ENCODE assay signal across 8 mouse cellular contexts in the genomic region with DNA sequence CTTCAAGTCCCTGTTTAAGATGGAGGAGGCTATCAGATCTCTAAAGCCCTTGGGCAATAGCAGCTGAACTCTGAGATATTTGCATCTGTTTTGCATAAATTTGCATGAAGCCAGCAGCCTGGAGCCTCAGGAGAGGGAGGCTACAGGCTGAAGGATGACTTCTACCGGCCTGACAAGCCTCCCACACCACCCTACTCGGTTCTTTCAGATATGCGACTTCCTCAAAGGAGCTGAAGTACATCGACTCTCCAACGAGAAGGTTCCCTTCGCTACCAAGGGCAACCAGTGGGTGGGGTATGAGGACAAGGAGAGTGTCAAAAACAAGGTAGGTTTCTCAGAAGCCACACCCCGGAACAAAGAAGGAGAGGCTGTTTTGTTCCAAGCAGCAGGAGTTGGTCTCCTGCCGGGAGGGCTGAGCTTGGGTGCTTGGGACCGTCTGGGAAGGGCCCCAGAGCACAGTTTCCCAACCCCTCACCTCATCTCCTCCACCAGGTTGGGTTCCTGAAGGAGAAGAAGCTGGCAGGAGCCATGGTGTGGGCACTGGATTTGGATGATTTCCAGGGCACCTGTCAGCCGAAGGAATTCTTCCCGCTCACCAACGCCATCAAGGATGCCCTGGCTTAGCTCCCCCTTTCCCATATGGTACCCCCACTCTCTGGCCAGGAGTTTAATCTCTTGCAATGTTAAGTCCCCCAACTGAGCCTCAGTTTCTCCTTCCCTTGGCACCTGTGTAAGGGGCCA. TPM values are rescaled to one million over a fixed set of nuclear protein-coding genes. Genes with fewer than 3 reads are reported as not detected.
DNase-seq lines count a peak whose midpoint lies in the region; ATAC-seq and TF ChIP-seq lines count a peak whose summit lies in the region.

No protein-coding gene starts in this region.

- H3K27ac ChIP-seq in ES-E14 (ENCODE audit: insufficient read depth, low read depth, low read length, poor library complexity, severe bottlenecking) = peak overlapping the region; percentile 35; the same call in 1 of the 2 replicates
- no peak overlapping the region for H3K27ac ChIP-seq in forebrain, postnatal 0 days (ENCODE audit: low read depth, low read length)

- in situ Hi-C loops in ES-E14 (cut with MboI; ENCODE audit: low sequenced_read_pairs in 2 of 2, unreplicated experiment in 2 of 2) = no loop called here

- no peaks in the 10 kb centered on the region for H3K36me3 ChIP-seq in ES-E14 (ENCODE audit: control insufficient read depth, insufficient read depth, low read length, poor library complexity, severe bottlenecking)
- no peaks in the 10 kb centered on the region for H3K36me3 ChIP-seq in forebrain, postnatal 0 days (ENCODE audit: insufficient read depth)

- peak; percentile 16 for DNase-seq in kidney, adult 18-20 months
- DNase-seq in kidney, postnatal 14 days = no peak
- peak; percentile 93 for DNase-seq in ES-E14 (ENCODE audit: low read depth, low spot score)
- peak; percentile 30 for DNase-seq in forebrain, postnatal 0 days
- DNase-seq in lung, postnatal 25 days (ENCODE audit: low spot score) = peak; percentile 83
- no peak for DNase-seq in T-cell, adult 2 months (ENCODE audit: low spot score)
- no peak for DNase-seq in adrenal gland, postnatal 14 days
- DNase-seq in urinary bladder, postnatal 10 days (ENCODE audit: low spot score) = no peak

- peak; percentile 27; the same call in 1 of the 2 replicates for TF ChIP-seq CTCF in forebrain, postnatal 0 days (IDR thresholded peaks at IDR 0.05; ENCODE audit: low read depth)

- H3K9me3 ChIP-seq in ES-E14 (ENCODE audit: control insufficient read depth, insufficient read depth, low read depth, low read length) = no peaks in the 10 kb centered on the region
- H3K9me3 ChIP-seq in forebrain, postnatal 0 days (ENCODE audit: low read length) = no peaks in the 10 kb centered on the region

- H3K4me1 ChIP-seq in ES-E14 (ENCODE audit: control insufficient read depth in 2 of 2, insufficient read depth in 2 of 2, low read length in 2 of 2, poor library complexity in 1 of 2) = peaks cover 8 to 22% of the 10 kb centered on the region in 2 experiments
- H3K4me1 ChIP-seq in forebrain, postnatal 0 days (ENCODE audit: insufficient read depth) = peaks cover 5% of the 10 kb centered on the region; the same call in 1 of the 2 replicates

- WGBS in forebrain, postnatal 0 days = 23% methylated on average over 12 of the region's 12 CpGs

- H3K9ac ChIP-seq in ES-E14 (ENCODE audit: insufficient read depth, low read depth, low read length, poor library complexity, severe bottlenecking) = no peak overlapping the region; the same call in 1 of the 2 replicates
- H3K9ac ChIP-seq in forebrain, postnatal 0 days = no peak overlapping the region

- no peaks in the 10 kb centered on the region for H3K27me3 ChIP-seq in forebrain, postnatal 0 days (ENCODE audit: insufficient read depth, low read length)

- H3K4me3 ChIP-seq in ES-E14 (ENCODE audit: insufficient read depth in 1 of 2, low read depth in 1 of 2, low read length in 2 of 2, poor library complexity in 1 of 2, severe bottlenecking in 1 of 2) = peak overlapping the region in 1 of 2 experiments; percentile 25; a peak in 1 of 4 replicates
- no peak overlapping the region for H3K4me3 ChIP-seq in forebrain, postnatal 0 days (ENCODE audit: low read depth, low read length)

- ATAC-seq in forebrain, postnatal 0 days = peak; percentile 62

- no peak overlapping the region for H3K4me2 ChIP-seq in forebrain, postnatal 0 days (ENCODE audit: low read depth)

TF ChIP-seq in ES-E14, 5 proteins besides CTCF, POLR2A, EP300 and RAD21:
- TF ChIP-seq HCFC1 (IDR thresholded peaks at IDR 0.05; ENCODE audit: borderline replicate concordance, insufficient read depth, low read length) (no peak), ZC3H11A (IDR thresholded peaks at IDR 0.05; ENCODE audit: borderline replicate concordance, low read depth, low read length) (0 out of 2 replicates have a peak, but pooled peaks have one; percentile 1)
TF ChIP-seq in ES-E14: peak in this region for 1.

RNA-seq across cellular contexts. Expression of a gene that starts 4.1 kb away (rescaled TPM):
- total RNA-seq in ES-E14 (2012; rRNA removed) = not detected in 2 replicates
- total RNA-seq in forebrain, postnatal 0 days (2014; rRNA removed) = 0.10 and 0.23 TPM in 2 replicates
- polyA plus RNA-seq in forebrain, postnatal 0 days (2015; fragmentation: Nextera tagmentation; extraction: Ambion mirVana) = 0.12 TPM in 1 of 2 replicates, not detected in the other
- not detected in 2 replicates for total RNA-seq in adrenal gland, postnatal 14 days (2021)

RNA-seq across cellular contexts. Expression of a gene that starts 7.2 kb away (rescaled TPM):
- total RNA-seq in ES-E14 (2012; rRNA removed) = 0.98 and 1.4 TPM in 2 replicates
- 0.38 and 1.3 TPM in 2 replicates for total RNA-seq in forebrain, postnatal 0 days (2014; rRNA removed)
- polyA plus RNA-seq in forebrain, postnatal 0 days (2015; fragmentation: Nextera tagmentation; extraction: Ambion mirVana) = 3.3 and 4.1 TPM in 2 replicates
- total RNA-seq in adrenal gland, postnatal 14 days (2021) = 1.1 and 1.2 TPM in 2 replicates

RNA-seq across cellular contexts. Expression of a gene that starts 46.1 kb away (rescaled TPM):
- total RNA-seq in ES-E14 (2012; rRNA removed) = 0.16 and 0.58 TPM in 2 replicates
- total RNA-seq in forebrain, postnatal 0 days (2014; rRNA removed) = 38.4 and 41.5 TPM in 2 replicates
- 29.3 and 37.5 TPM in 2 replicates for polyA plus RNA-seq in forebrain, postnatal 0 days (2015; fragmentation: Nextera tagmentation; extraction: Ambion mirVana)
- total RNA-seq in adrenal gland, postnatal 14 days (2021) = 78.9 and 91.9 TPM in 2 replicates

Comparison
In these comparisons a context has a peak if more than half of its experiments do, and no peak if none do; other contexts are left out.
1. DNase-seq: peak in kidney, adult 18-20 months (single experiment), ES-E14 (single experiment), forebrain, postnatal 0 days (single experiment) and lung, postnatal 25 days (single experiment); none in kidney, postnatal 14 days (single experiment), T-cell, adult 2 months (single experiment), adrenal gland, postnatal 14 days (single experiment) and urinary bladder, postnatal 10 days (single experiment).
2. RNA of a gene that starts 46.1 kb away (total RNA-seq): 78.9 to 91.9 TPM in adrenal gland, postnatal 14 days and 38.4 to 41.5 TPM in forebrain, postnatal 0 days; 0.16 to 0.58 TPM in ES-E14; every median in the first group is over 10 times any median in the second.